Mouse (Mus musculus) forebrain, embryonic 15.5 days (tissue): ENCODE measurements around the gene Fam133b. TPM values are rescaled to one million over a fixed set of nuclear protein-coding genes. Genes with fewer than 3 reads are reported as not detected.

Experiments
- ATAC-seq: fragments of 200-750 bp; cut with Nextera tagmentation; replicated peaks from 2 replicates; pipeline ENCODE4 v1.8.0; 2017; ENCODE audit warnings: mild to moderate bottlenecking, moderate TSS enrichment, moderate library complexity
- H3K27ac ChIP-seq: fragments of 300-500 bp; sonication (generic); replicated peaks from 2 replicates; pipeline ENCODE4 v1.5.1; 2015; ENCODE audit warnings: mild to moderate bottlenecking, inconsistent platforms
- H3K27me3 ChIP-seq: fragments of 300-500 bp; sonication (generic); 2 replicates; pipeline ENCODE4 v1.6.1; 2015; ENCODE audit warnings: inconsistent platforms
- H3K36me3 ChIP-seq: fragments of 300-500 bp; sonication (generic); 2 replicates; pipeline ENCODE4 v1.6.1; 2015; ENCODE audit warnings: mild to moderate bottlenecking, inconsistent platforms
- H3K4me1 ChIP-seq: fragments of 300-500 bp; sonication (generic); 2 replicates; pipeline ENCODE4 v1.6.1; 2015; ENCODE audit warnings: inconsistent platforms
- H3K4me2 ChIP-seq: fragments of 300-500 bp; sonication (generic); replicated peaks from 2 replicates; pipeline ENCODE4 v1.6.1; 2015; ENCODE audit warnings: mild to moderate bottlenecking, inconsistent platforms
- H3K4me3 ChIP-seq: fragments of 300-500 bp; sonication (generic); 2 replicates; pipeline ENCODE4 v1.5.1; 2015; ENCODE audit warnings: mild to moderate bottlenecking, inconsistent platforms
- H3K9ac ChIP-seq: fragments of 300-500 bp; sonication (generic); replicated peaks from 2 replicates; pipeline ENCODE4 v1.6.1; 2015; ENCODE audit warnings: mild to moderate bottlenecking, inconsistent platforms
- H3K9me3 ChIP-seq: fragments of 300-500 bp; sonication (generic); 2 replicates; pipeline ENCODE4 v1.6.1; 2016; ENCODE audit warnings: inconsistent platforms
- WGBS: fragments of 180-500 bp; shearing (Covaris S2); methylation state at CpG from one replicate; pipeline ENCODE4 v1.1.7; 2015; ENCODE audit warnings: mixed read lengths; 5-methylcytosine and 5-hydroxymethylcytosine counted together
- polyA plus RNA-seq: library from polyadenylated mRNA; unstranded; fragments of >200 nt; fragmentation: Nextera tagmentation; extraction: Ambion mirVana; gene quantifications from 2 replicates; pipeline ENCODE4 v1.2.1, GENCODE M21; 2015

Gene Fam133b
- polyA plus RNA-seq, 1 experiment from 2014 or later: 28.4 TPM

GRCm38 (mm10) chr5:3505553-3505952, 38.1 kb upstream of the Fam133b start:
- no peaks in the 10 kb centered on the region; the same call in 1 of the 2 replicates for H3K4me1 ChIP-seq
- no peaks in the 10 kb centered on the region for H3K36me3 ChIP-seq
- H3K27me3 ChIP-seq: no peaks in the 10 kb centered on the region
- no peaks in the 10 kb centered on the region for H3K9me3 ChIP-seq
- ATAC-seq: no peak
- H3K27ac ChIP-seq: no peak overlapping the region
- 72% methylated on average over 2 of the region's 2 CpGs for WGBS
- H3K9ac ChIP-seq: no peak overlapping the region
- H3K4me2 ChIP-seq: no peak overlapping the region
- H3K4me3 ChIP-seq: no peak overlapping the region

- WGBS: 74% methylated on average over 7 of the region's 7 CpGs
- H3K9me3 ChIP-seq: no peaks in the 10 kb centered on the region
These were observed 34.9 kb upstream of the Fam133b start for GRCm38 (mm10) chr5:3508480-3509381.

GRCm38 (mm10) chr5:3509503-3509902, 34.1 kb upstream of the Fam133b start:
- no peaks in the 10 kb centered on the region for H3K36me3 ChIP-seq
- H3K27ac ChIP-seq: no peak overlapping the region
- 81% methylated on average over 3 of the region's 3 CpGs for WGBS
- no peak overlapping the region for H3K4me2 ChIP-seq
- ATAC-seq: no peak
- H3K9me3 ChIP-seq: no peaks in the 10 kb centered on the region
- H3K27me3 ChIP-seq: no peaks in the 10 kb centered on the region
- H3K9ac ChIP-seq: no peak overlapping the region
- H3K4me3 ChIP-seq: no peak overlapping the region
- 0 out of 2 replicates have a peak, but pooled peaks cover 5% of the 10 kb centered on the region for H3K4me1 ChIP-seq

More at GRCm38 (mm10) chr5:3508480-3509381, 34.9 kb upstream of the Fam133b start:
- Histone ChIP-seq H3K4me3 (no peak overlapping the region), H3K36me3 (no peaks in the 10 kb centered on the region), H3K4me2 (no peak overlapping the region), H3K4me1 (0 out of 2 replicates have a peak, but pooled peaks cover 5% of the 10 kb centered on the region), H3K27ac (no peak overlapping the region), H3K9ac (no peak overlapping the region), H3K27me3 (no peaks in the 10 kb centered on the region)
- ATAC-seq: no peak

- Histone ChIP-seq H3K9ac (no peak overlapping the region), H3K4me1 (0 out of 2 replicates have a peak, but pooled peaks cover 5% of the 10 kb centered on the region), H3K4me3 (no peak overlapping the region), H3K36me3 (no peaks in the 10 kb centered on the region), H3K4me2 (no peak overlapping the region), H3K9me3 (no peaks in the 10 kb centered on the region), H3K27me3 (no peaks in the 10 kb centered on the region), H3K27ac (no peak overlapping the region)
- 71% methylated on average over 10 of the region's 10 CpGs for WGBS
- 0 out of 2 replicates have a peak, but pooled peaks have one; percentile 35 for ATAC-seq
These were observed 32.4 kb upstream of the Fam133b start for GRCm38 (mm10) chr5:3511097-3511795.

GRCm38 (mm10) chr5:3512584-3512983, 31.0 kb upstream of the Fam133b start:
- H3K36me3 ChIP-seq: no peaks in the 10 kb centered on the region
- H3K4me1 ChIP-seq: 0 out of 2 replicates have a peak, but pooled peaks cover 5% of the 10 kb centered on the region
- H3K9ac ChIP-seq: no peak overlapping the region
- ATAC-seq: no peak
- H3K4me2 ChIP-seq: no peak overlapping the region
- H3K27ac ChIP-seq: no peak overlapping the region
- WGBS: 60% methylated on average over 4 of the region's 4 CpGs
- H3K4me3 ChIP-seq: no peak overlapping the region
- H3K9me3 ChIP-seq: no peaks in the 10 kb centered on the region
- no peaks in the 10 kb centered on the region for H3K27me3 ChIP-seq

- H3K4me3 ChIP-seq: no peak overlapping the region
- no peak for ATAC-seq
- no peaks in the 10 kb centered on the region for H3K36me3 ChIP-seq
- H3K9ac ChIP-seq: no peak overlapping the region
- WGBS: 81% methylated on average over 8 of the region's 8 CpGs
- no peaks in the 10 kb centered on the region for H3K9me3 ChIP-seq
- no peak overlapping the region for H3K27ac ChIP-seq
- H3K4me2 ChIP-seq: no peak overlapping the region
- no peaks in the 10 kb centered on the region for H3K27me3 ChIP-seq
- H3K4me1 ChIP-seq: 0 out of 2 replicates have a peak, but pooled peaks cover 5% of the 10 kb centered on the region
These were observed 28.7 kb upstream of the Fam133b start for GRCm38 (mm10) chr5:3514901-3515311.

- H3K4me2 ChIP-seq: no peak overlapping the region
- H3K9ac ChIP-seq: no peak overlapping the region
- 0 out of 2 replicates have a peak, but pooled peaks cover 5% of the 10 kb centered on the region for H3K4me1 ChIP-seq
- H3K9me3 ChIP-seq: no peaks in the 10 kb centered on the region
- no peak overlapping the region for H3K27ac ChIP-seq
- H3K4me3 ChIP-seq: no peak overlapping the region
- no peaks in the 10 kb centered on the region for H3K27me3 ChIP-seq
- ATAC-seq: no peak
- H3K36me3 ChIP-seq: no peaks in the 10 kb centered on the region
- 94% methylated on average over 9 of the region's 9 CpGs for WGBS
These were observed 28.2 kb upstream of the Fam133b start for GRCm38 (mm10) chr5:3515477-3515876.

GRCm38 (mm10) chr5:3516481-3517075, 27.1 kb upstream of the Fam133b start:
- H3K9me3 ChIP-seq: no peaks in the 10 kb centered on the region
- ATAC-seq: peak; percentile 81
- no peak overlapping the region for H3K4me2 ChIP-seq
- no peak overlapping the region for H3K4me3 ChIP-seq
- H3K36me3 ChIP-seq: no peaks in the 10 kb centered on the region
- H3K27ac ChIP-seq: 0 out of 2 replicates have a peak overlapping the region, but pooled peaks have one; percentile 19
- whole genome bisulfite sequencing: 52% methylated on average over 9 of the region's 9 CpGs
- 0 out of 2 replicates have a peak, but pooled peaks cover under 1% of the 10 kb centered on the region for H3K4me1 ChIP-seq
- H3K9ac ChIP-seq: no peak overlapping the region
- H3K27me3 ChIP-seq: no peaks in the 10 kb centered on the region

- Histone ChIP-seq H3K4me1 (no peaks in the 10 kb centered on the region), H3K9me3 (no peaks in the 10 kb centered on the region), H3K4me2 (no peak overlapping the region), H3K9ac (no peak overlapping the region), H3K27me3 (no peaks in the 10 kb centered on the region), H3K4me3 (no peak overlapping the region), H3K27ac (no peak overlapping the region), H3K36me3 (no peaks in the 10 kb centered on the region)
- ATAC-seq: no peak
- WGBS: 75% methylated on average over 18 of the region's 18 CpGs
These were observed 22.9 kb upstream of the Fam133b start for GRCm38 (mm10) chr5:3520493-3521359.

GRCm38 (mm10) chr5:3521741-3522140, 21.9 kb upstream of the Fam133b start:
- Histone ChIP-seq H3K36me3 (no peaks in the 10 kb centered on the region), H3K4me3 (no peak overlapping the region), H3K27ac (no peak overlapping the region), H3K4me1 (no peaks in the 10 kb centered on the region), H3K27me3 (no peaks in the 10 kb centered on the region), H3K9ac (no peak overlapping the region), H3K4me2 (no peak overlapping the region), H3K9me3 (no peaks in the 10 kb centered on the region)
- no peak for ATAC-seq
- 79% methylated on average over 12 of the region's 12 CpGs for WGBS

GRCm38 (mm10) chr5:3522826-3523225, 20.8 kb upstream of the Fam133b start:
- no peaks in the 10 kb centered on the region for H3K27me3 ChIP-seq
- no peak overlapping the region for H3K9ac ChIP-seq
- no peak overlapping the region for H3K4me3 ChIP-seq
- WGBS: 93% methylated on average over 10 of the region's 10 CpGs
- no peak for ATAC-seq
- no peaks in the 10 kb centered on the region for H3K36me3 ChIP-seq
- no peaks in the 10 kb centered on the region for H3K4me1 ChIP-seq
- H3K27ac ChIP-seq: no peak overlapping the region
- H3K9me3 ChIP-seq: no peaks in the 10 kb centered on the region
- H3K4me2 ChIP-seq: no peak overlapping the region
